Mouse (Mus musculus) bone marrow macrophage, adult 2 months (primary cell): ENCODE data around the gene Txndc8.

Experiments used
- CTCF ChIP-seq: IDR thresholded peaks from 2 replicates; pipeline ENCODE4 v1.5.1; 2012; ENCODE audit warnings: low read depth, mild to moderate bottlenecking, low read length, moderate library complexity
- POLR2A ChIP-seq: IDR thresholded peaks from 2 replicates; pipeline ENCODE4 v1.6.1; 2012; ENCODE audit warnings: mild to moderate bottlenecking, low read depth, low read length, borderline replicate concordance

DNA sequence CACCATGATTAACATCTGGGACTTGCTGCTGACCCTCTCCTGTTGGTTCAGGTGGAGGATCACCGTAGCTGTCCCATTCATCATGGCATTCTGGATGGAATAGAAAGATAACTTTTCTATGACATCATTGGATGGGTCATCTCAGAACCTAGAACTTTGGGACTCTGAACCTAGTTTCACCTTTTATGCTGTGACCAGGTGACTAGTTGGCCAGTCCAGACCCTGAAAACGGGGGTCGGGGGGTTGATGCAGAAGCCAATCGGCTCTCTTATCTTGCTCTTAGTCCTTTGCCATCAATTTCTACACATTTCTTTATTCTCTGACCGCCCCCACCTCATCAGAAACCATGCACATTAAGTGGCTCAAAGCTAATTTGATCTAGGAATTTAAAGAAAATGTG lies at the start of gene Txndc8:
- TF ChIP-seq POLR2A (no peak), CTCF (no peak)
